Mouse (Mus musculus): Measurements from ENCODE around the gene Atxn7l3b.

- TF ChIP-seq POLR2A (IDR thresholded peaks at IDR 0.05; ENCODE audit: insufficient read depth, low read depth, low read length) = no peak
- no peak for TF ChIP-seq CTCF (IDR thresholded peaks at IDR 0.05)
- no peak for TF ChIP-seq EP300 (IDR thresholded peaks at IDR 0.05; ENCODE audit: insufficient read depth, low read depth, low read length)
Observed at GRCm38 (mm10) chr10:112926961-112927360, 1.8 kb downstream of the Atxn7l3b start.

Measured in heart, adult 2 months (tissue).